Mouse (Mus musculus) G1E (cell line): ENCODE results near the gene Pex11b.
"Not testable (repeated sequence)": the region's sequence is repeated elsewhere in the genome, so short reads cannot be mapped to it uniquely, and the experiment has no call there.

ENCODE experiments used
- CTCF ChIP-seq: IDR thresholded peaks from 2 replicates; pipeline ENCODE4 v1.5.1; 2012; ENCODE audit warnings: low read depth, low read length, inconsistent platforms, mixed read lengths
- GATA1 ChIP-seq: IDR thresholded peaks from 2 replicates; pipeline ENCODE4 v1.6.1; 2012; ENCODE audit warnings: borderline replicate concordance, low read length, inconsistent platforms, mixed read lengths
- TAL1 ChIP-seq: conservative IDR thresholded peaks from 2 replicates; pipeline ENCODE4 v1.6.1; 2012; ENCODE audit warnings: low read depth, low read length, inconsistent platforms, mixed read lengths

- TF ChIP-seq TAL1, CTCF, GATA1: not testable (repeated sequence)
These were observed 29.2 kb upstream of the Pex11b start for GRCm38 (mm10) chr3:96606007-96606406.
